Mouse (Mus musculus) CH12.LX (cell line): ENCODE results near the gene Dnah7b. TPM values are rescaled to one million over a fixed set of nuclear protein-coding genes. Genes with fewer than 3 reads are reported as not detected.
"Not testable (repeated sequence)": the region's sequence is repeated elsewhere in the genome, so short reads cannot be mapped to it uniquely, and the experiment has no call there.

Experiments
- DNase-seq: peaks from one replicate; pipeline ENCODE4 v3.0.0-alpha.2; 2013; ENCODE audit errors: extremely low read depth
- H3K27ac ChIP-seq: 2 replicates; pipeline ENCODE4 v1.5.1; 2012; ENCODE audit warnings: low read depth, mild to moderate bottlenecking, control low read depth, moderate library complexity; ENCODE audit not compliant: insufficient read depth
- H3K27me3 ChIP-seq: replicated peaks from 2 replicates; pipeline ENCODE3; 2012; ENCODE audit warnings: inconsistent platforms
- H3K36me3 ChIP-seq, 2 experiments: replicated peaks in 1 of 2; 2 replicates each; pipeline versions ENCODE3 to v1.6.1; 2012; ENCODE audit warnings: inconsistent platforms in 1 of 2, low read length in 1 of 2, mild to moderate bottlenecking in 1 of 2, mixed read lengths in 1 of 2, moderate library complexity in 1 of 2; ENCODE audit not compliant: control insufficient read depth in 1 of 2, insufficient read depth in 1 of 2
- H3K4me1 ChIP-seq, 2 experiments: 2 replicates each; pipeline ENCODE4 v1.6.1; 2012; ENCODE audit warnings: inconsistent platforms in 1 of 2, moderate library complexity in 1 of 2; ENCODE audit not compliant: insufficient read depth in 2 of 2, control insufficient read depth in 1 of 2
- H3K4me2 ChIP-seq: 2 replicates; pipeline ENCODE4 v1.6.1; 2012; ENCODE audit warnings: low read depth, mild to moderate bottlenecking, control low read depth; ENCODE audit not compliant: poor library complexity, insufficient read depth, severe bottlenecking
- H3K4me3 ChIP-seq, 3 experiments: fragments of 150-350 bp in 1 of 3; sonication (generic) in 1 of 3; replicated peaks in 1 of 3; 2 replicates each; pipeline versions ENCODE3 to v1.5.1; 2011 to 2012; ENCODE audit warnings: low read depth in 2 of 3, low read length in 2 of 3, mild to moderate bottlenecking in 2 of 3, moderate library complexity in 2 of 3, control low read depth in 1 of 3, improper control_type of control experiment in 1 of 3, inconsistent platforms in 1 of 3, mixed read lengths in 1 of 3; ENCODE audit not compliant: poor library complexity in 1 of 3
- H3K79me2 ChIP-seq: replicated peaks from 2 replicates; pipeline ENCODE4 v1.6.1; 2012; ENCODE audit warnings: mild to moderate bottlenecking, moderate library complexity; ENCODE audit not compliant: control insufficient read depth, poor library complexity, insufficient read depth, severe bottlenecking; ENCODE audit errors: extremely low read depth
- H3K9ac ChIP-seq: 2 replicates; pipeline ENCODE4 v1.6.1; 2012; ENCODE audit warnings: low read depth, mild to moderate bottlenecking, control low read depth, moderate library complexity; ENCODE audit not compliant: insufficient read depth
- H3K9me3 ChIP-seq: replicated peaks from 2 replicates; pipeline ENCODE3; 2012; ENCODE audit warnings: low read length, inconsistent platforms, mixed read lengths
- CTCF ChIP-seq, 2 experiments: IDR thresholded peaks in 1 of 2; conservative IDR thresholded peaks in 1 of 2; 2 replicates each; pipeline ENCODE4 v1.5.1; 2011 to 2012; ENCODE audit warnings: low read depth in 2 of 2, low read length in 2 of 2, improper control_type of control experiment in 1 of 2, inconsistent platforms in 1 of 2, mild to moderate bottlenecking in 1 of 2, moderate library complexity in 1 of 2
- MAFK ChIP-seq: IDR thresholded peaks from 2 replicates; pipeline ENCODE4 v1.6.1; 2011; ENCODE audit warnings: low read length, improper control_type of control experiment; ENCODE audit not compliant: insufficient replicate concordance
- MXI1 ChIP-seq: IDR thresholded peaks from 2 replicates; pipeline ENCODE4 v1.6.1; 2011; ENCODE audit warnings: mild to moderate bottlenecking, low read depth, low read length, improper control_type of control experiment
- MYC ChIP-seq: IDR thresholded peaks from 2 replicates; pipeline ENCODE4 v1.6.1; 2011; ENCODE audit warnings: low read depth, mild to moderate bottlenecking, improper control_type of control experiment, low read length
- RAD21 ChIP-seq: IDR thresholded peaks from 2 replicates; pipeline ENCODE4 v1.6.1; 2011; ENCODE audit warnings: low read depth, mild to moderate bottlenecking, low read length, improper control_type of control experiment, moderate library complexity
- dilution Hi-C: fragments of 300-500 bp; cut with MboI; formaldehyde crosslinking; loops from 2 replicates; pipeline ENCODE4 v1.14.3; 2020; ENCODE audit warnings: low sequenced_read_pairs; ENCODE audit not compliant: extremely low pct_unique_long_range_greater_than_20kb, extremely low pct_ligation_motif_present
- in situ Hi-C: fragments of 300-500 bp; cut with MboI; formaldehyde crosslinking; loops from 3 replicates; pipeline ENCODE4 v1.14.3; 2019; ENCODE audit warnings: low sequenced_read_pairs, low pct_ligation_motif_present, low pct_unique_long_range_greater_than_20kb, mixed read lengths
- polyA plus RNA-seq: library from polyadenylated mRNA; unstranded; fragments of >175 nt; gene quantifications from 2 replicates; pipeline ENCODE4 v1.2.1, GENCODE M21; 2012; ENCODE audit warnings: low read depth; ENCODE audit not compliant: insufficient read length
- total RNA-seq, 2 experiments: library from RNA; depleted of rRNA; stranded (reverse); fragments of 300-350 nt in 1 of 2; fragments of >200 nt in 1 of 2; gene quantifications; 2 replicates each; pipeline ENCODE4 v1.2.3; 2012 to 2014

The Dnah7b gene
- total and polyA plus RNA-seq, 3 experiments, result not detected

- Histone ChIP-seq H3K27ac (no peak overlapping the region), H3K79me2 (no peaks in the 10 kb centered on the region), H3K4me1 (no peaks in the 10 kb centered on the region), H3K36me3 (no peaks in the 10 kb centered on the region), H3K4me2 (no peak overlapping the region), H3K27me3 (no peaks in the 10 kb centered on the region), H3K9me3 (no peaks in the 10 kb centered on the region), H3K9ac (no peak overlapping the region), H3K4me3 (no peak overlapping the region)
- no peak for DNase-seq
- dilution Hi-C loops (no loop called here), in situ Hi-C loops (no loop called here)
- TF ChIP-seq MYC (no peak), MXI1 (no peak), MAFK (no peak)
Measured at GRCm38 (mm10) chr1:46408324-46409115, 342.4 kb downstream of the Dnah7b start.

- H3K9me3 ChIP-seq, H3K36me3 ChIP-seq, H3K4me2 ChIP-seq, H3K27ac ChIP-seq, H3K4me3 ChIP-seq, H3K27me3 ChIP-seq, dilution Hi-C loops, H3K9ac ChIP-seq, H3K79me2 ChIP-seq, H3K4me1 ChIP-seq, in situ Hi-C loops: not testable (repeated sequence)
- peak; percentile 17 for DNase-seq
Measured at GRCm38 (mm10) chr1:46414798-46415197, 348.7 kb downstream of the Dnah7b start.

GRCm38 (mm10) chr1:46416946-46417345 lies 350.8 kb downstream of the Dnah7b start:
- dilution Hi-C loops, in situ Hi-C loops: not testable (repeated sequence)
- peak; percentile 50 for DNase-seq

GRCm38 (mm10) chr1:46418966-46419365 lies 352.9 kb downstream of the Dnah7b start:
- H3K4me1 ChIP-seq, H3K36me3 ChIP-seq, DNase-seq, H3K9me3 ChIP-seq, H3K9ac ChIP-seq, in situ Hi-C loops, H3K27ac ChIP-seq, H3K79me2 ChIP-seq, dilution Hi-C loops, H3K27me3 ChIP-seq, H3K4me2 ChIP-seq, H3K4me3 ChIP-seq: not testable (repeated sequence)

More at GRCm38 (mm10) chr1:46416946-46417345, 350.8 kb downstream of the Dnah7b start:
- H3K36me3 ChIP-seq, H3K79me2 ChIP-seq, H3K9ac ChIP-seq, H3K4me1 ChIP-seq, H3K4me2 ChIP-seq, H3K27ac ChIP-seq, H3K9me3 ChIP-seq, H3K27me3 ChIP-seq, H3K4me3 ChIP-seq: not testable (repeated sequence)
- TF ChIP-seq RAD21 (peak; percentile 15), CTCF (conservative IDR thresholded peaks at IDR 0.05 in 1 of 2, IDR thresholded peaks at IDR 0.05 in 1 of 2; ENCODE audit: low read depth in 2 of 2, low read length in 2 of 2) (peak; percentile 11 to 20; a peak in 1 of 4 replicates)

Other genes with a start within 250 kb of the Dnah7b start
- gene Gm5269, start 176.0 kb upstream of the Dnah7b start, total RNA-seq (2012; rRNA removed), result not detected in 2 replicates
- not detected in 2 replicates for gene Gm5269, start 176.0 kb upstream of the Dnah7b start, total RNA-seq (2014; rRNA removed)
- 1.00 and 2.2 TPM in 2 replicates for gene Gm5269, start 176.0 kb upstream of the Dnah7b start, polyA plus RNA-seq
- gene Slc40a1, start 139.8 kb upstream of the Dnah7b start, total RNA-seq (2012; rRNA removed), result not detected in 2 replicates
- not detected in 2 replicates for gene Slc40a1, start 139.8 kb upstream of the Dnah7b start, total RNA-seq (2014; rRNA removed)
- not detected in 2 replicates for gene Slc40a1, start 139.8 kb upstream of the Dnah7b start, polyA plus RNA-seq